Mouse (Mus musculus): Measurements from ENCODE around the gene Fgfr2.

The Fgfr2 gene

DNA sequence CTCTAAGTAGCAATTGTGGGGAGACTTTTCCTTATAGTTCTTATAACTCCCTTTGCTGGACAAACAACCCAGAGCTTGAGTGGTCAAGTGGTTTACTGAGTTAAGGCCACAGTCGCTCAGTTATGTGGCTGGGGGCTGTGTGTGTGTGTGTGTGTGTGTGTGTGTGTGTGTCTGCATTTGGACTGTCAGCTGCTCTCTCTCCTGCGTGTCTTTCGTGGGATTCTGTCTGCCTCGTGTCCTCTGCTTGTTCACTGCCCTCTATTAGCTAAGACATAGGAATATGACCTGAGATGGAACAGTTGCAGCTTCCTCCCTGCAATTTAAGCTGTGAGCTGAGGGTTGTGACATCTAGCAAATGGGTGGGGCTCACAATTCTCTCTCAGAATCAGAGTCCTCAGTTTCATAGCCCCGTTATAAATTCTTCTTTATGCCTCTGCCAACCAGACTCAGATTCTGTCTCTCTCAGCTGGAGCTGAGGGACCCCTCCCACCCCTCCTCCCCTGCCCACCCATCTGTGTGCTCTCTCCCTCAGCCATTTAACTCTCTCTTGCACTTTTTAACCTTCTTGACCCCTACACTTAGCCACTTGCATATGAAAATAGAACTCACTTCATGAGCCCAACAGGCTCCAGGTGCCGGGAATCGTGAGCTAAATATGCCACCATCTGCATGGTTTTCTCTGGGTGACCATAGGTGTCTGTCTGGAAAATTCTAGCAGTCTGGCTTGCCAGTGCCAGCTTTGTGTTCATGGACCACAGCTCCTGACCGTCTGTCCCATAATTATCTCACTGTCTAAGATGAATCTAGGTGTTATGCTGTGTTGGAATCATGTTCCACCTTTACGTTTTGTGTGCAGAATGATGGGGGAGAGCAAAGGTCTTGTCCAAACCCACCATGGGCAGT is 2413.5 kb downstream of the Fgfr2 start:
- DNase-seq (ENCODE audit: low spot score) = no peak

DNA sequence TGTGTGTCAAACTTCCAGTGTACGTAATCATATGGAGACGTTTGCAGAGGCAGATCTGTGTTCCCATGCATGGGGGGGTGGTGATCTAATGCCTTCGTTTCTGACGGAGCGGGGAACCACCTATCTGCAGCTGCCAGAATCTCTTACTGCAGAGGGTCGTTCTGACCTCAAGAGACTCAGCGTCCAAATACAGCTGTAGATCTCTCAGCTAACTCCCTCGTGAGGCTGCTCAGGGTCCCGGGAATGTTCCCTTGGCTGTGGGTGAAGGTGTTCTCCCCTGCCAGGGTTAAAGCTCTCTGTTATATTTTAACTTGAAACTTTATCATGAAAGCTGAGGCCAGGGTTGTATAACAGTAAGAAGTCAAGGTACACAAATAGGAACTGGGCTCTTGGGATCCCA is 2414.2 kb downstream of the Fgfr2 start:
- DNase-seq (ENCODE audit: low spot score) = no peak

- no peak for DNase-seq (ENCODE audit: low spot score)
These were observed 2417.9 kb downstream of the Fgfr2 start for GRCm38 (mm10) chr7:130705230-130705629.

DNA sequence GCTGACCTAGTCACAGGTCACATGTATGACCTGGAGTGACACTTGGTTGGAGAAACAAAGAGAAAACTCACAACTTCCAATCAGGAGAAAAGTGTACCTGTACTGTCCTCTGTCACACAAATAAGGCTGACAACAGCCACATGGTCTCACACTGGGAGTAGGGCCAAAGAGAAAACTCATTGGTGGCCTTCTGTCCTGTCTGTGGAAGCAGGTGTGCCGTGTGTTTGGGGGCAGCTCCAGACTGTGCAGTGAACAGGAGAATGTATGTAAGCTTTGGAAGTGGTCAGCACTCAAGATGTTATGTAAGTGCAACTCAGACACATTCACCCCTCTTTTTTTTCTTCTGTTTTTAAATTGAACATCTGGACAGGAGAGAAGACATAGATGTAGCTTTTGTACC is 2421.8 kb downstream of the Fgfr2 start:
- no peak for DNase-seq (ENCODE audit: low spot score)

GRCm38 (mm10) chr7:130698480-130698879 is 2424.7 kb downstream of the Fgfr2 start:
- no peak for DNase-seq (ENCODE audit: low spot score)

DNA sequence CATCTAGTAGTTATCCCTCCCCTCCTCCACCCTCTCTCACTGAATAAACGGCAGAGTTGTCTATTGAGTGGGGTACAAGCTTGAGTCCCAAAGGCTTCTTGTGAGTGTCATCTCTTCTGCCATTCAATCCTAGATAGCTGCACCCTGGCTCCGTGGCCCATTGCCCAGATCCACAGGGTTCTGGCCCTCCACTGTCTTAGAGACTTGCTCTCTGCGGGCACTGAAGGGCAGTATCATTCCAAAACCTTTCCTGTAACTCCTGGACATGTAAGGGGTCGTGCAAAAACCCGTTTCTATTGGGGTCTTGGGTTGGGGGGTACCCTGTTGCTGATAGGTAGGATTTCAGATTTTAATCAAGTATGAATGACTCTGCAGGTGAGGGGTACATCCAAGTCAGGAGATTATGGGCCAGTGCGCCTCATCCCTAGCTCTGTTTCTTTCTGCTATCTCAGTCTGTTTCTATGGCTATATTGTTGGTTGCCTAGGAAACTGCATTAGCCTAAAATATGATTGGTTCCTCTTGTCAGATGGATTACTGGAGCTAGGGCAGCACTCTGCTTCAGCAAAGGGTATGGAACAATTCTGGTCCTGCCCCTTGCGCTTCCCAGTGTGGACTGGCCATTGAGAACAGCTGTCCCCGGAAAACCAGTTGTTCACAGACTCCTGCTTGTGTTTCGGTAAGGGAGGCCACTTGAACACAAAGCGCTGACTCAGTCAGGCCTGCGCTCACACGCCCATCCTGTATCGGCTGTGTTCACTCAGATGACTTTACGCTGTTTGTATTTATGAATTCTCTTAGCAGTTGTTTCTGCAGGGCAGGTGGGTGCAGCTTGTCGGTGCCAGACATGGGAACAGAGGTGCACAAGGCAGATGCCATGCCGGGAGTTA is 2426.6 kb downstream of the Fgfr2 start:
- peak; percentile 30 for DNase-seq (ENCODE audit: low spot score)

DNA sequence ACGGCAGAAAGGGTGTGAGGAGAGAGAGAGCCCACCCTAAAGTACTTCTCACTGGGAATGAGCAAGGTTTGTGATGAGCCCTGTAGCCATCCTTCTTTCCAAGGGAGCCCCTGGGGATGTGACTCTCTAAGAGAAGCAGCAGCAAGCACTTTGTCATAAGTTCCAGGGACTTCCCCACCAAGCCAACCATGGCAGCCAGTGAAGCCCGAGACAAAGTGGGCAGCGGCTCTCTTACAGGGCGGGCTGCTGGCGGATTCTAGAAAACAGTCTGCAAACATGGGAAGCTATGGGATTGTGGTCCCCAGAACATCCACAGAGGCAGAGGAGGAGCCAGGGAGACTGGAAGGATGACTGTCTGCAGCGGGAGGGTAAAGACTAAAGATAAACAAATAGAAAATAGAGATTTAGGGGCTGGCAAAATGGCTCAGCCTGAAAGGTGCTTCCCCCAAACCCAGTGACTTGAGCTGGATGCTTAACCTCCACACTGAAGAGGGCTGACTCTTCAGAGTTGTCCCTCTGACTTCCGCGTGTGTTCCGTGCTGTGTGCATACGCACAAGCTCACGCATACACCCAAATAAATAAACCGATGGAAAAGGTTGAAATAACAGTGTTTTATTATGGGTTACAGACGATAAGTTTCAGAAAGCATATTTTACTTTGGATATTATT is 2427.3 kb downstream of the Fgfr2 start:
- DNase-seq (ENCODE audit: low spot score) = no peak

DNA sequence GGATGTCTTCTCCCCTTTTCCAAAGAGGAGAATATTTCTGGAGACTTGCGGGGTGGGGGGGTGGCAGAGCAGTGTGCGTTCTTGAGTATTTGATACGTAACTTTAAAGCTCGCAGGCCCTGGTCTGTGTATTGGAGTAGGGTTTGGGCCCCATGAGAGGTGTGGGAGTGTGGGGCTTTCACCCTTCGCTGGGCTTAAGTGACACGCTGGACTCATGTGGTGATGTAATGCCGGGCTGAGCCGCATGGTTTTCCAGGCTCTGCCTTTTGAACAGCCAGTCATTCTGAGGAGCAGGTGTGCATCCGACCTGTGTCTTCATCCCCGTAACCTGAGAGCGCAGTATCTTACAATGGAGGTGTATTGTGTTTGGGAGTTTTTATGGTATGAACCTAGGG is 2429.4 kb downstream of the Fgfr2 start:
- no peak for DNase-seq (ENCODE audit: low spot score)

GRCm38 (mm10) chr7:130692943-130693799 is 2430.0 kb downstream of the Fgfr2 start:
- DNase-seq (ENCODE audit: low spot score) = no peak

DNA sequence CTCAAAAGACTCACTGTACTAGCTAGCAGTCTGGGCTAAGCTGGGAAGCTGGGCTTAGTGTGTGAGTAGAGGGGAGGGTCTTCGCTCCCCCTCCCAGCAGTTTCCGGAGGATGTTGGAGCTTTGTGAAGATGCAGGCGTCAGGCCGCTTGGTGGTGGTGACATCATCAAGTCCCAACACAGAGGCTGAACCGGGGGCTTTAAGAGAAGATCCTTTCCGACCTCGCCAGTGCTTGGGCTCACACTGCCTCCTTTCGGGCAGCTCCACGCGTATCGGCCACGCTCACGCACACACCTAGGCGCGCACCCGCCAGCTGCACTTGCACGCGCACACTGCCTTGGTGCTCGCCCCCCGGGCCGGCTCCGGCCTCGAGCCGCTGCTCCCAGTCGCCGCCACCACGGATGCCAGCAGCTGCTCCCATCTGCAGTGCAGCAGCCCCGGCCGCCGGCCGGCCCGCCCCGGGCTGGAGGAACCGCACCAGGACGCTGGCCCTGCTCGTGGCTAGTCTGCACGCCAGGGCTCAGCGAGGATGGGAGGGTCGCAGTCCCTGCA is 2430.7 kb downstream of the Fgfr2 start:
- peak; percentile 33 for DNase-seq (ENCODE audit: low spot score)

- no peak for DNase-seq (ENCODE audit: low spot score)
These were observed 2431.2 kb downstream of the Fgfr2 start for GRCm38 (mm10) chr7:130691931-130692330.

- DNase-seq (ENCODE audit: low spot score) = no peak
These were observed 2432.3 kb downstream of the Fgfr2 start for GRCm38 (mm10) chr7:130690869-130691268.

GRCm38 (mm10) chr7:130688601-130689000 is 2434.5 kb downstream of the Fgfr2 start:
- no peak for DNase-seq (ENCODE audit: low spot score)

GRCm38 (mm10) chr7:130681798-130682197 is 2441.4 kb downstream of the Fgfr2 start:
- DNase-seq (ENCODE audit: low spot score) = no peak

GRCm38 (mm10) chr7:130678414-130678813 is 2444.7 kb downstream of the Fgfr2 start:
- DNase-seq (ENCODE audit: low spot score) = no peak

DNA sequence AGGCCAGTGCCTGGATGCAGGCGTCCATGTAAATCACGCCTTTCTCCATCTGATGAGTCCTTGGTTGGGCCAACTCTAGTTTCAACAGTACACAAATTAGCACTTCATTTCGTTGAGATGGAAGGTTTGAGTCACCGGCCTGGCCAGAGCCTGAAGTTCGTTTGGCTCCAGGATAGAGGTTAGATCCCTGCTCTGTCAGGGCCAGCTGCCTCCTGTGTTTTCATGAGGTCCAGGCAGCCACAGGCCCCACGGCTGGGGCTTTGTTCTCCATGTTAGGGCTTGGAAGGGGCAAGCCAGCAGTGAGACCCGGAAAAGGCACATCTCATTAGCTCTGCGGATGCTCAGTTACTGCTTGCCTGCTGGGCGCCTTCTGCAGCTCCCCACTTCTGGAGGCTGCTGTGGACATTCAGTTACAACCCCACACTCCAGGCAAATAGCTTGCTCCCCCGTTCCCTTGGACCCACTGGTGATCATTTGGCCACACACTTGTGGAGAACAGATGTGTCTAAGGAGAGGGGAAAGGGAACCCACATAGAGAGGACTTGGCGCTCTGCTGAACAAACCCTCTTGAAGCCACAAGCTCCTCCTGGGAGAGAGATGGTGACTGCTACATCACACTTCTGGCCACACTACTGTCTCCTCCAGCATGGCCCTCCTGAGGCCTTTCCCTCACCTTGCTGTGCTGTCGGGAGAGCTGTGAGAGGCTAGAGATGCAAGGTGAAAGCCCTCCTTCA is 2445.4 kb downstream of the Fgfr2 start:
- DNase-seq (ENCODE audit: low spot score) = no peak

DNA sequence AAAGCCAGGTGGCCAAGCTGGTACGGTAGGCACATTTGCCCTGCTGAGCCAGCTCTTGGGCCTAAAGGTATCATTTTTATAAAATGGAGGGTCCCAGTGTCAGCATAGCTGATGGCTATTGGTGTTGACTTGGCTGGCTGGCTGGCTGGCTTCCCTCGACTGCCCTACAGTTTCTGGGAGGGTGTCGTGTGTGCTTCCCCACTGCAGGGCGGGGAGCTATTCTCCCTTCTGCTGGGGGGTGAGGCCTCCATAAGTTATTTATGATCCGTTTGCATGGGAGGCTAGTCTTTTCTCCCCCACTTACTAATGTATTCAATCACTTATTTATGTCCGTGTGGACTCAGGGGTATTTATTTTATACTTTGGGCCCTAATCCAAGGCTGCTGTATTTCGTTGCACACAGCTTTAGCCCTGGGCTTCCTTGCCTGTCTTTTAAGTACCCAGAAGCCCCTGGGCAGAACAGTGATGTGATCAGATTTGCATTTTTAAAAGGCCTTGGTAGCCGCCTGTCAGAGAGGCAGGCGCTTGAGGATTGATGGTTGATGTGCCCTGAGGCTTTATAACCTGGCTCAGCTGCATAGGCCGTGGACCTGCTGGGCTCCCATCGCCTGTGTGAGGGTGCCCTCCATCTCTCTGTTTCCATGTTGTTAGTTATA is 2446.1 kb downstream of the Fgfr2 start:
- no peak for DNase-seq (ENCODE audit: low spot score)

GRCm38 (mm10) chr7:130674526-130674925 is 2448.6 kb downstream of the Fgfr2 start:
- no peak for DNase-seq (ENCODE audit: low spot score)

DNA sequence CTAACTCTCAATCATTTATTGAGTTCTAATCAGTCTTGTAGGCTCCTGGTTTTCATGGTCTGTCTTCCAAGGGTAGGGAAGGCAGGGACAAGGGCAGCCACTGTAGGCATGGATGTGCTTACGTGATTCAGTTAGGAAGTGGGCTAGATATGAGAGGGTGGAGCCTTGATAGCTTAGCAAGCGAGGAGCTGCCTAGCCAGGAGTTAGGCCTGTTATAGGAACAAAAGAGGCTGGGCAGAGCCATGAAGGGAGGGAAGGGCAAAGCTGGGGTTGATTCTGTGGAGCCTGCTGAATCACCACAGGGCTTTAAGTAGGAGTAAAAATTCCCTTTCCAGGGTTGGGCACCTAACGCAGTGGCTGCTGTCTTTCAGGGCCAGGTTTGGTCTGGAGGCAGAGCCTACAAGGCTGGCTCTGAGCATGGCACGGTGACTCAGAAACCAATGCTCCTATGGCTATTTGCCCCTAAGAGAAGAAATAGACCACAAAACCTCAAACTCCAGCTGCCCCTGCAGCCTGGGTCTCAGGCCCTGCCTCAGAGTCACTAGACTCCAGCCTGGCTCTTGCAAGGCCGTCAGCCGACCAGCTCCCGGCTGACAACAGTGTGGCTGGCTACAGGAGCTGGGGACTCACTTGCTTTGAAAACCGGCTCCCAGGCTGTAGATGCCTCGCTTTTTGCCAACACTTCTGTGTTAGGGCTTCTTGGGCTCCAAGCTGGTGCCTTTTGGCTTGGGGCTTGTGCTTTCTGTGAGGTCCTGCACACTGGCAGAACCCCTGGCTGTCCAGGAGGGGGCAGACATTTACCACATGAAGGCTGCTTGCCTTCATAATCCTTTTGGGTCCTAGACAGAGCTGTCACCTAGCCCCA is 2449.7 kb downstream of the Fgfr2 start:
- DNase-seq (ENCODE audit: low spot score) = no peak
